Mouse (Mus musculus) heart, embryonic 15.5 days (tissue): Measurements from ENCODE around the gene Borcs6. TPM values are rescaled to one million over a fixed set of nuclear protein-coding genes. Genes with fewer than 3 reads are reported as not detected.

ENCODE experiments used
- ATAC-seq: fragments of 200-750 bp; cut with Nextera tagmentation; replicated peaks from 2 replicates; pipeline ENCODE4 v1.8.0; 2017; ENCODE audit warnings: low read depth, moderate TSS enrichment; ENCODE audit not compliant: insufficient number of reproducible peaks, insufficient read depth, low FRiP score
- H3K27ac ChIP-seq: fragments of 300-500 bp; sonication (generic); 2 replicates; pipeline ENCODE4 v1.5.1; 2015; ENCODE audit warnings: mild to moderate bottlenecking, inconsistent platforms
- H3K27me3 ChIP-seq: fragments of 300-500 bp; sonication (generic); 2 replicates; pipeline ENCODE4 v1.6.1; 2015; ENCODE audit warnings: inconsistent platforms
- H3K36me3 ChIP-seq: fragments of 300-500 bp; sonication (generic); 2 replicates; pipeline ENCODE4 v1.6.1; 2015; ENCODE audit warnings: mild to moderate bottlenecking, inconsistent platforms
- H3K4me1 ChIP-seq: fragments of 300-500 bp; sonication (generic); replicated peaks from 2 replicates; pipeline ENCODE4 v1.6.1; 2015; ENCODE audit warnings: inconsistent platforms
- H3K4me2 ChIP-seq: fragments of 300-500 bp; sonication (generic); 2 replicates; pipeline ENCODE4 v1.6.1; 2015; ENCODE audit warnings: inconsistent platforms, mild to moderate bottlenecking, moderate library complexity
- H3K4me3 ChIP-seq: fragments of 300-500 bp; sonication (generic); 2 replicates; pipeline ENCODE4 v1.5.1; 2015; ENCODE audit warnings: mild to moderate bottlenecking, inconsistent platforms
- H3K9ac ChIP-seq: fragments of 300-500 bp; sonication (generic); 2 replicates; pipeline ENCODE4 v1.6.1; 2015; ENCODE audit warnings: mild to moderate bottlenecking, inconsistent platforms
- H3K9me3 ChIP-seq: fragments of 300-500 bp; sonication (generic); replicated peaks from 2 replicates; pipeline ENCODE4 v1.6.1; 2016; ENCODE audit warnings: inconsistent platforms
- WGBS: fragments of 180-500 bp; shearing (Covaris S2); methylation state at CpG from one replicate; pipeline ENCODE4 v1.1.7; 2015; ENCODE audit warnings: mixed read lengths; 5-methylcytosine and 5-hydroxymethylcytosine counted together
- polyA plus RNA-seq: library from polyadenylated mRNA; unstranded; fragments of >200 nt; fragmentation: Nextera tagmentation; extraction: Ambion mirVana; gene quantifications from 2 replicates; pipeline ENCODE4 v1.2.1, GENCODE M21; 2015

Borcs6 gene
- polyA plus RNA-seq, 1 experiment from 2014 or later: 10.5 TPM

DNA sequence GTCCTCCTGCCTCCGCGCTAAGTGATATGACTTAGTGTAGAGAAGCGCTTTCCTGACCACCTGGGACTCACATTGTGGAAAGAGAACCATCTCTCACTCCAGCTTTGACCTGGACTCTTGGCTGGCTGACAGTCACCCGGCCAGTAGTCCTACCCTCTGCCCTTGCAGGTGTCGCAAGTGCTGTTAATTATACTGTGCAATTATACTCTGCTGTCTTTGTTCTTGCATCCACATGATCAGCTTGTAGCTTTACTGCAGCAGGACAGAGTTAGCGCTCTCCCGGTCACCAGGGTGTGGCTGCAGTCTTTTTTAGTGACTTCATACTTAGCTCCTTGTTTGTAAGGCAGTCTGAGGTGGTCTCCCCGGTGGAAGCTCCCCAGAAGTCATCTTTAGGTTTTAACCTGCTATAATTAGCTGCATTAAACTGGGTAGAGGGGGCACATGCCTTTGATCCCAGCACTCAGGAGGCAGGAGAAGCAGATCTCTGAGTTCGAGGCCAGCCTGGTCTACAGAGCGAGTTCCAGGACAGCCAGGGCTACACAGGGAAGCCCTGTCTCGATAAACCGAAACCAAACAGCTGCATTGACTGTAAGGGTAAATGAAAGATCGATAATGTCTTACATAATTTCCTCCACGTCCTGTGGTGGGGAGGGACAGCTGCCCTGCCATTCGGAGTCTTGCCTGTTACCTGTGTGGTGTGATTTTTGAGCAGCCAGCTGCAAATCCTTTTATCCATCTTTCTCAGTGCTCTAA lies 20.8 kb downstream of the Borcs6 start:
- ATAC-seq: no peak
- peaks cover 12% of the 10 kb centered on the region; the same call in 1 of the 2 replicates for H3K4me1 ChIP-seq
- 73% methylated on average over 15 of the region's 15 CpGs for WGBS

DNA sequence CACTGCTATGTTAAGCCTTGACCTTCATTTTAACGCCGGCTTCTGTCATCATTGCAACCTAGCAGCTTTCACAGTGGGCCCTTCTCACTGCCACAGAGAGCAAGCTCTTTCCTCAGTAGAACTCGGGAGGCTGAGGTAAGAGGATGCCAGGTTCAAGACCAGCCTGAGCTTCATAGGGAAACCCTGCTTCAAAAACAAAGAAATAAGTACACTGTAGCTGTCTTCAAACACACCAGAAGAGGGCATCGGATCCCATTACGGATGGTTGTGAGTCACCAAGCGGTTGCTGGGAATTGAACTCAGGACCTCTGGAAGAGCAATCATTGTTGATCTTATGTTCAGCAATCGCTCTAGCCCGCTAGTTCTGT lies 21.3 kb downstream of the Borcs6 start:
- Histone ChIP-seq H3K27ac (no peak overlapping the region), H3K9ac (no peak overlapping the region), H3K27me3 (no peaks in the 10 kb centered on the region), H3K9me3 (no peaks in the 10 kb centered on the region), H3K4me2 (no peak overlapping the region), H3K4me1 (peaks cover 12% of the 10 kb centered on the region; the same call in 1 of the 2 replicates), H3K4me3 (no peak overlapping the region), H3K36me3 (no peaks in the 10 kb centered on the region)
- no peak for ATAC-seq
- 86% methylated on average over 8 of the region's 8 CpGs for WGBS

More for the DNA sequence above, 20.8 kb downstream of the Borcs6 start:
- Histone ChIP-seq H3K36me3 (no peaks in the 10 kb centered on the region), H3K9ac (no peak overlapping the region), H3K4me3 (no peak overlapping the region), H3K4me2 (no peak overlapping the region), H3K27ac (no peak overlapping the region), H3K9me3 (no peaks in the 10 kb centered on the region), H3K27me3 (no peaks in the 10 kb centered on the region)

DNA sequence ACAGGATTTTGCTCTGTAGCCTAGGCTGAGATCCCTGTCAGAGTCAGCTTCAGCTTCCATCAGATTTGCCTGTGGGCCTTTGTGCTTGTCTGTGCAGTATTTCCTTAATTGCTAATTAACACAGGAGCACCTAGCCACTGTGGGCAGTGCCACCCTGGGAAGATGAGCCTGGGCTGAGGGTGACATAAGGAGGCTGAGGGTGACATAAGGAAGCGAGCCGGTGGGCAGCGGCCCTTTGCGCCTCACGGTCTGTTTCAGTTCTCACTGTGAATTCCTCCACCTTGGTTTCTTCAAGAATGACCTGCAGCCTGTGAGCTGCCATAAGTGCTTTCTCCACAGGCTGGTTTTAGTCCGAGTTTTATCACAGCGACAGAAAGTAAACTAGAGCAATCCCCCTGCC lies 22.1 kb downstream of the Borcs6 start:
- Histone ChIP-seq H3K4me3 (no peak overlapping the region), H3K27ac (no peak overlapping the region), H3K4me1 (peaks cover 15% of the 10 kb centered on the region), H3K36me3 (no peaks in the 10 kb centered on the region), H3K9me3 (no peaks in the 10 kb centered on the region), H3K4me2 (no peak overlapping the region), H3K27me3 (no peaks in the 10 kb centered on the region), H3K9ac (no peak overlapping the region)
- WGBS: 86% methylated on average over 7 of the region's 7 CpGs
- no peak for ATAC-seq

DNA sequence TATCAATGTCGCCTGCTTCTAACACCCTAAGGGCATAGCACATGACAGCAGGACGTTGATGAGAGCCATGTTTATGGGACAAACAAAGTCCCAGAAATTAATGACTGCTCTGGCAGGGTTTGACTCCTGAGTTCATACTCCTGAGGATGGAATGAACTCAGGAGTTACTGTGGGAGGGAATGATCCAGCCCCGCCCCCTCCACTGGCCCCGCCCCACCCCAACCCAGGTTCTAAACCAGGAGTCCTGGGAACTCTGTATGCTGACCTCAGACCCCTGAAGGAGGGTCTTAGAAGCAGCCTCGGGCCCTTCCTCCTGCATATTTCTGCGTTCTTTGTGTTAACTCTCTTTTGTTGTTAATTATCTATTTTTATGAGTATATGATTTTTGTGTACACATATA lies 26.1 kb downstream of the Borcs6 start:
- H3K9me3 ChIP-seq: no peaks in the 10 kb centered on the region
- 74% methylated on average over 6 of the region's 6 CpGs for WGBS
- H3K4me2 ChIP-seq: no peak overlapping the region
- H3K36me3 ChIP-seq: peaks cover 8% of the 10 kb centered on the region
- no peak overlapping the region for H3K27ac ChIP-seq
- H3K4me3 ChIP-seq: no peak overlapping the region
- ATAC-seq: no peak
- no peak overlapping the region for H3K9ac ChIP-seq
- H3K4me1 ChIP-seq: peaks cover 36% of the 10 kb centered on the region
- no peaks in the 10 kb centered on the region for H3K27me3 ChIP-seq

DNA sequence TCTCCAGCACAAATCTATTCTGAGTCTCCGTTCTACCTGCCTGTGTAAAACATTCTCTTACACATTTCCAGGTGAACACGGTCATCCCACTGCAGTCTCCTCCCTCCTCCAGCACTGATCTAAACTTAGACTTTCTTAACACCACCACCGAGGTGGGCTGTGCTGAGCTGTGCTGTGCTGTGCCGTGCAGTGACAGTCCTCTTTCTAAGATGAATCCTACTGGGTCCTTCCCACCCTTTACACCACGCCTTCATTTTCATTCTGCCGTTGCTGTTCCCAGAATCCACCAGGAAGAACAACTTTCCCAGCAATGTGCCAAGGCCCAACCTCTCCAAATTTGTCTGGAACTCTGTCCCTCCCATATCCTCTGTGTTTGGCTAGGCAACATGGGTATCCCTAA lies 26.9 kb downstream of the Borcs6 start:
- 33% methylated on average over 6 of the region's 6 CpGs for WGBS
- peaks cover 38% of the 10 kb centered on the region for H3K4me1 ChIP-seq
- no peak overlapping the region for H3K4me2 ChIP-seq
- no peaks in the 10 kb centered on the region for H3K9me3 ChIP-seq
- peaks cover 9% of the 10 kb centered on the region for H3K36me3 ChIP-seq
- H3K4me3 ChIP-seq: no peak overlapping the region
- no peaks in the 10 kb centered on the region for H3K27me3 ChIP-seq
- no peak for ATAC-seq
- no peak overlapping the region for H3K9ac ChIP-seq
- H3K27ac ChIP-seq: peak overlapping the region; percentile 94

DNA sequence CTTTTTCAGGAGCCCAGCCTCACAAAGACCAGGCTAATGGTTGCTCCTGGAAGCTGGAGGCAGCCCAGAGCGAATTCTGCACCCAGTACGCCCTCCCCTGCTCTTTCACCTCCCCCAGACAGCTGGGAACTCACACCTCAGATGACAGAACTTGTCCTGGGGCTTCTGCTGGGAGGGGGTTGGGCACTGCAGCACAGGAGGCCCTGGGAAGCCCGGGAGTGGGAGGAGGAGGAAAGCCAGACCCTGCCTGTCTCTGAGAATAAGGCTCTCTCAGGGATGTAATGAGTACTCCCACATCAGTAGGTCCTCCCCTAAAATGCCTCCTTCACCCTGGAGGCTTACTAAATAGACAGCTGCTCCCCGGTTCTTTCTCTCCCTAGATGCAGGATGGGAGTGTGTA lies 27.6 kb downstream of the Borcs6 start:
- no peaks in the 10 kb centered on the region for H3K9me3 ChIP-seq
- H3K27me3 ChIP-seq: no peaks in the 10 kb centered on the region
- H3K4me1 ChIP-seq: peaks cover 44% of the 10 kb centered on the region
- H3K36me3 ChIP-seq: peaks cover 16% of the 10 kb centered on the region
- no peak overlapping the region for H3K9ac ChIP-seq
- H3K4me2 ChIP-seq: no peak overlapping the region
- H3K27ac ChIP-seq: peak overlapping the region; percentile 94
- 24% methylated on average over 4 of the region's 4 CpGs for WGBS
- 0 out of 2 replicates have a peak, but pooled peaks have one; percentile 15 for ATAC-seq
- no peak overlapping the region for H3K4me3 ChIP-seq

DNA sequence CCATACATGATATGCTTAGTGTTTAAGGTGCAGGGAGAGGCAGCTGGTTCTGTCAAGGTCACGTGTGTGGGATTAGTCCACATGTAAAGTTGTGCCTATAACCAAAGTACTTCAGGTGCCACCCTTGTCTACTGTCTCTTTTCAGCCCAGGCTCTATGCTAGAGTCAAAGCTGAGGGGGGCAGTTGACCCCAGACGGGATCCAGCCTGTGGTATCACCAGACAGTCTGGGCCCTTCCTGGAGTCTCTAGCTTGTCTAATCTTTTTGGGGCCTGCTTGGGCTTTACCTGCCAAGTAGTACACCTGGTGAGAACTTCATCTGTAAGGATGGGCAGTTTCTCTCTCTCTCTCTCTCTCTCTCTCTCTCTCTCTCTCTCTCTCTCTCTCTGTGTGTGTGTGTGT lies 28.1 kb downstream of the Borcs6 start:
- no peak for ATAC-seq
- Histone ChIP-seq H3K4me1 (peaks cover 47% of the 10 kb centered on the region), H3K9me3 (no peaks in the 10 kb centered on the region), H3K4me2 (peak overlapping the region; percentile 82; the same call in 1 of the 2 replicates), H3K27me3 (no peaks in the 10 kb centered on the region), H3K36me3 (peaks cover 20% of the 10 kb centered on the region), H3K9ac (no peak overlapping the region), H3K27ac (peak overlapping the region; percentile 94), H3K4me3 (peak overlapping the region; percentile 87)
- WGBS: 60% methylated on average over 2 of the region's 2 CpGs

DNA sequence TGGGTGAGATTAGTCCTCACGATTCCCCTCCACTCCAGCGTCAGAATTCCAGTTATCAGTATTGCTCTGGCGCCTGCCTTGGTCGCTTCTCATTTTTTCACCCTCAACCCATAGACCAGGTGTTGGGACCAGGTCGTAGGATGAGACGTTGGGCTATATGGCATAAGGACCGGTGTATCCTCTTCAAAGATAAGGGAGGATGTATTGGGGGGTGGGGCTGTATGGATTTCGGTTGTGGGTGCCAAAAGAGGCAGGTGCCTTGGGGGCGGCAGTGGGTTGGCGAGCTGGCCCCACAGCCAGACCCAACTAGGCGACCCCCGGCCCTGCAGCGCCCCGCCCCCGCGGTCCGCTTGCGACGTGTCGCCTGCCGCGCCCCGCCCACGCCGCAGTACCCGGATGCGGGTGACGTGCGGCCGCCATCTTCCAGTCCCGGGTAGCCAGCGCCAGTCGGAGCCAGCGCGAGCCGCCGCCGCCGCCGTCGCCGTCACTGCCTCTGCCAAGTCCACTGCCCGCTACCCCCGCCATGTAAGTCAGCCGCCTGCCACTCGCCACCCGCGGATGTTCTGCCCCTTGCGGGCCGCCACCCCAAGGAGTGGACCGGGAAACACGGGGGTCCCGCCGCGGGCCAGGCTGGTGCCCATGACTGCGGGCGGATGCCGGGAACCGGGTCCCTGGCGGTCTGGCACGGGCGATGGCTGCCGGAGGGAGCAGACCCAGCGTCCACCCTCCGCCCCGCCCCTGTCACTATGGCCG lies 28.8 kb downstream of the Borcs6 start, which contains the start of gene Vamp2:
TSS of gene Vamp2 (plus strand) at position 388 of the 753 bp plus-strand sequence.
- H3K9me3 ChIP-seq: no peaks in the 10 kb centered on the region
- peak within 1 kb of the TSS; percentile 87 for H3K4me3 ChIP-seq
- peak within 1 kb of the TSS; percentile 94 for H3K27ac ChIP-seq
- ATAC-seq: peak; percentile 73
- no peaks in the 10 kb centered on the region for H3K27me3 ChIP-seq
- peak within 1 kb of the TSS; percentile 94 for H3K9ac ChIP-seq
- H3K36me3 ChIP-seq: peaks cover 23% of the 10 kb centered on the region
- 1% methylated on average over 63 of the region's 67 CpGs for WGBS
- peak within 1 kb of the TSS; percentile 82 for H3K4me2 ChIP-seq
- peaks cover 50% of the 10 kb centered on the region for H3K4me1 ChIP-seq

DNA sequence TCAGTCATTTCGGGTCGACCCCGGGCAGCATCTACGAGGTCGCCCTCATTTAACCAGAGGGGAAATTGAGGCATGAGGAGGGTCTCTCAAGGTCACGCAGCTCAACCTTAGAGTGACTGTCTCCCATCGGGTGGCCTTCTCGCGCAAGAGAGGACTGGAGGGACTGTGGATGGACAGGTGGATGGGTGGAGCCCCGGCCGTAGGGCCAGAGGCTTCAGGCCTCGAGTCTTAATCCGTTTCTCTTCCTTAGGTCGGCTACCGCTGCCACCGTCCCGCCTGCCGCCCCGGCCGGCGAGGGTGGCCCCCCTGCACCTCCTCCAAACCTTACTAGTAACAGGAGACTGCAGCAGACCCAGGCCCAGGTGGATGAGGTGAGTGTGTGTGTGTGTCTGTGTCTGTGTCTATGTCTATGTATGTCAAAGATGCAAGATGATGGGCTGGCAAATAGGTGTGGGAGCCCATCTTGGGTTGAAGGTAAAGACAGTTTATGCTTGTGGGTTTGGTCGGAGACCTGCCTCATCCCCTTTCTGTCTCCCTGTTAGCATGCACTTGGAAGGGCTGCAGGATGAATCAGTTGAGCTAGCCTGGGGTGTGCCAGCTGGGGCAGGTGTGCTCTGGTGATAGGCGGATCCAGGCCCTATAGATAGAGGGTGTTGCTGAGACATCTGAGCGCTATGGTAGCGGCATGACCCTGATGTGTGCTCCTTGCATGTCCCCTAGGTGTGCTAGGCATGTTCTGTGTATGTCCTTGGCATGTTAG lies 29.5 kb downstream of the Borcs6 start:
- peaks cover 23% of the 10 kb centered on the region for H3K36me3 ChIP-seq
- no peaks in the 10 kb centered on the region for H3K9me3 ChIP-seq
- no peak for ATAC-seq
- H3K27ac ChIP-seq: peak overlapping the region; percentile 94
- H3K4me3 ChIP-seq: peak overlapping the region; percentile 87
- H3K4me2 ChIP-seq: peak overlapping the region; percentile 82
- H3K27me3 ChIP-seq: no peaks in the 10 kb centered on the region
- H3K4me1 ChIP-seq: peaks cover 56% of the 10 kb centered on the region
- 6% methylated on average over 25 of the region's 25 CpGs for WGBS
- H3K9ac ChIP-seq: peak overlapping the region; percentile 94

DNA sequence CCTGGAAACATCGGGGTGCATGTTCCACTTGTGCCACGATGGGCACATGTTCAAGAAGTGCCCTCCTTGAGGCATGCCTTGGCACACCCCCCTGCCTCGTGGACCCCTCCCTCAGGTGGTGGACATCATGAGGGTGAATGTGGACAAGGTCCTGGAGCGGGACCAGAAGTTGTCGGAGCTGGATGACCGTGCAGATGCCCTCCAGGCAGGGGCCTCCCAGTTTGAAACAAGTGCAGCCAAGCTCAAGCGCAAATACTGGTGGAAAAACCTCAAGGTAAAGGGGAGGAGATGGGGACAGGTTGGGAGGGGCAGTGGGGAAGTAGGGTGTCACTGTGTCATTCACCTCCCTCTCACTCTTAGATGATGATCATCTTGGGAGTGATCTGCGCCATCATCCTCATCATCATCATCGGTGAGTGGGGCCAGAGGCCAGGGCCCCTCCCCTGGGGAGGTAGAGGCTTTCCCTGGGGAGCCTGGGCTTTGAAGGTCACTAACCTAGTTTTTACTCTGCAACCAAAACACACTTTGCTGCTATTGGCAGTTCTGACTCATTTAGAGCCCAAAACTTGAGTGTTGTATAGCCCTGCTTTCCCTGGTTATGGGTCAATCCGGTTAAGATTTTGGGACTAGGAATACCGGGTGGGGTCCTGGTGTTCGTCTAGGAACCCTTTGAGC lies 30.2 kb downstream of the Borcs6 start:
- no peak for ATAC-seq
- Histone ChIP-seq H3K36me3 (peaks cover 23% of the 10 kb centered on the region), H3K9ac (peak overlapping the region; percentile 94), H3K4me3 (peak overlapping the region; percentile 87), H3K4me1 (peaks cover 61% of the 10 kb centered on the region), H3K27me3 (no peaks in the 10 kb centered on the region), H3K9me3 (no peaks in the 10 kb centered on the region), H3K27ac (peak overlapping the region; percentile 94), H3K4me2 (peak overlapping the region; percentile 82)
- WGBS: 78% methylated on average over 12 of the region's 12 CpGs
